Mouse (Mus musculus) lung, adult 2 months (tissue): ENCODE measurements around the gene Hoxb6.

ENCODE experiments used
- CTCF ChIP-seq: fragments of 200-500 bp; IDR thresholded peaks from 2 replicates; pipeline ENCODE4 v1.5.1; 2011; ENCODE audit warnings: mild to moderate bottlenecking, low read length, control low read depth; ENCODE audit not compliant: insufficient read depth
- POLR2A ChIP-seq: fragments of 200-500 bp; IDR thresholded peaks from 2 replicates; pipeline ENCODE4 v1.6.1; 2011; ENCODE audit warnings: low read depth, mild to moderate bottlenecking, control low read depth, low read length, borderline replicate concordance; ENCODE audit errors: extremely low read depth

GRCm38 (mm10) chr11:96252541-96253120, 39.6 kb upstream of the Hoxb6 start:
- TF ChIP-seq POLR2A, result no peak
- TF ChIP-seq CTCF, result no peak
